Mouse (Mus musculus): Measurements from ENCODE around the gene Tmem239.
"Not testable (repeated sequence)": the region's sequence is repeated elsewhere in the genome, so short reads cannot be mapped to it uniquely, and the experiment has no call there.

Tmem239 gene

GRCm38 (mm10) chr2:130406178-130406577 is at the start of gene Tmem239:
Tmem239 (plus strand) TSS chr2:130406478.
- DNase-seq (ENCODE audit: low spot score), result no peak

DNA sequence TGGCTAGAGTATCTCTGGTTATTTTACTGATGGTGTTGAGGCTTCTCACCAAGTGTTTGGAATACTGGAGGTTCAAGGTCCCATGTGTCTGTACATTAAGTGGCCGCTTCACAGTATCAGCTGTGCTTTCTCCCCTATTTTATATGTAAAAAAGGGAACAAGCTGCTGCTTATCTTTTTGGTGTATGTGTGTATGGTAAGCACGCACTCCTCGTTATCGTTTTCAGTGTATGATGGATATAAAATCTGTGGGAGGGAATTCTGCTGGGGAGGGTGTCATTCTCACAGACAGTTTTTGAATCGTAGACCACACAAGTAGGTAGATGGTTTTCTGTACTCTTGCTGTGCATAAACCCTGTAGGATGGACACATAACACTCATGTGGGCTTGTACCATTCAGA is 48.7 kb upstream of the Tmem239 start:
- DNase-seq (ENCODE audit: low spot score), result no peak

DNA sequence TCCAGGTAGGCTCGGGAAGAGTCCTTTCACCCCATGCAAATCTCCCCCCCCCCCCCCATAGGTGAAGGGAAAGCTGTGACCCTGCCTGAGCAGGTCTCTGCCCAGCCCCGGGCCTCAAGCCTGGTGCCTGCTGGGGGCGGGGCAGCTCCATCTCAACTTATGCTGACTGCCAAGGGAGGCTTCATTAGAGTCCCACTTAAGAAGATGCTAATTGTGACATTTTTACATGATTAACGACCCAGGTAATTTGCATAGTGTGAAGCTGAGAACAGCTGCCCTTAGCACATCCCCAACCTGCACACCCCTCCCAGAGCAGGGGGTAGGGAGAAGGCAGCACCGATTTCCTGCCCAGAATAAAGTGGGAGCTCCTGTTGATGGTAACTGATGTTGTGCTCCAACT is 47.4 kb upstream of the Tmem239 start:
- DNase-seq (ENCODE audit: low spot score), result no peak

DNA sequence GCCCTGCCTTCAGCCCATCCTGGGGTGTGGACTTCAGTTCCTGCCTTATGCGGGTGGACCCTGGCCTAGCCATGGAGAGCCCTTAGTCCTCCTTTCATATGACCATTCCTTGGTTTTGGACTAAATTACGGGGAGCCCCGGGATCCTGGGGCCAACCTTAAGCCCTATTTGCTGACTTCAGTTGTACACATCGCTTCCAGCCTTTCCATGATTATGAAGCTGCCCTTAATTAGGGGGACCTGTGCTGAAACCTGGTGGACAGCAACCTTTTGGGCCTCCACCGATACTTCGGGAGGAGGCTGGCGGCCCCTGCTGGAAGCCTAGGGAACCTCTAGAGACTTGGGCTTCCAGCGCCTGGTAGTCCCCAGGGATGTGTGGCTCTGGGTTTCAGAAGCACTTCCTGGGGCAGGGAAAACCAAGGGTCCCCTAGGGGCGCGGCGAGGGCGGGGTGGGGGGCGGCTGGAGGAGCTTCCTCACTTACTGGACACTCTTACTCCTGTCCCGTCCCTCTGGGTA is 43.7 kb upstream of the Tmem239 start:
- DNase-seq (ENCODE audit: low spot score), result no peak

DNA sequence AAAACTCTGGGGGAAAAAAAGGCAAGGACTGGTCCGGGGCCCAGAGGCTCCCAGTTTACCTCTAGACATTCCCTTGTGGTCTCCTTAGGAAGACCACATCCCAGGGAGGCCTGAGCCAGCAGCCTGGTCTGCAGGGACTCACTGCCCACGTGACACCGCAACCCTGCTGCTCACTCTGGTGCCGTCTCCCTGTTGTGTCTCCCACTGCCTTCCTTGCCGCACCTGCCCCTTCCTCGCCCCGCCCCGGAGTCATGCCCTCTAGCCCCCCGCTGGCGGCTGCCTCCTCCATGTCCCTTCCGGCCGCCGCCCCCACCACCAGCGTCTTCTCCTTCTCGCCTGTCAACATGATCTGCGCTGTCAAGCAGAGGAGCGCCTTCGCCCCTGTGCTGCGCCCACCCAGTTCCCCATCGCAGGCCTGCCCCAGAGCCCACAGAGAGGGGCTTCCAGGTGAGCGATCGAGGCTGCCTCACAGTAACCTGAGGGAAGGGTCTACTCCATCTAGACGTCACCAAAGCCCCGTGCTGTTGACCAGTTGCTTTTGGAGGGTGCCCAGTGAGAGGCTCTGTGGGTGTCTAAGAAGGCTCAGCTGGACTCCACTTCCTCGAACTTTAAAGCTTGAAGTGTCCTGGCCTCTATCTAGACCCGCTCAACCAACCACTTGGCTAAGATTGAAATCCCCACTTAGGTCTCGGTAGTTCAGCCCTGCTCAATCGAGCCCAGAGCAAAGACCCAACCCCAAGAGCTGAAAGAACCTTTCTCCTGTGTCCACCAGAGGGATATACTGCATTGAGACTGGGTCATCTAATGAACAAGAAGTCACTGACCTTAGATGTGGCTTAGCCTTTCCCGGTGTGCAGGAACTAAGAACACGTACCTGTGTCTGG is 40.8 kb upstream of the Tmem239 start:
- DNase-seq (ENCODE audit: low spot score), result no peak

- no peak for DNase-seq (ENCODE audit: low spot score)
Observed at GRCm38 (mm10) chr2:130367386-130367785, 38.9 kb upstream of the Tmem239 start.

GRCm38 (mm10) chr2:130373026-130373425 is 33.3 kb upstream of the Tmem239 start:
- DNase-seq (ENCODE audit: low spot score), result not testable (repeated sequence)

- DNase-seq (ENCODE audit: low spot score), result no peak
Observed at GRCm38 (mm10) chr2:130374951-130375350, 31.3 kb upstream of the Tmem239 start.

DNA sequence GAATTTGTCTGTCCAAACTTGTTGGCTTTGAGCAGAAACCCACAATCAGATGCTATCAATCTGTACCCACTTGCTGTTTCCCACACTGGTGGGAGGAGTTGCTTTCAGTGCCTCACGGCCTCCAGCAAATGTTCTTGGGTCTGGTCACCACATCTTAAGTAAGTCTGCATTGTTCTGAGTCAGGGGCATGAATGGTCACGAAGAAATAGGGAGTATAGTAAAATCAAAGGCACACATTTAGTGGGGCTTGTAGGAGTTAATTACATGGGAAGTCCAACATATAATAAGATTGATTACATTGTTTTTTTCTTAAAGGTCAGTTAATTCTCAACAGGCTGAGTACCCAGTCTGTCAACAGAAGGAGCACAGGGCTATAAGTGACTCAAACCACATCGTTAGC is 23.1 kb upstream of the Tmem239 start:
- no peak for DNase-seq (ENCODE audit: low spot score)

DNA sequence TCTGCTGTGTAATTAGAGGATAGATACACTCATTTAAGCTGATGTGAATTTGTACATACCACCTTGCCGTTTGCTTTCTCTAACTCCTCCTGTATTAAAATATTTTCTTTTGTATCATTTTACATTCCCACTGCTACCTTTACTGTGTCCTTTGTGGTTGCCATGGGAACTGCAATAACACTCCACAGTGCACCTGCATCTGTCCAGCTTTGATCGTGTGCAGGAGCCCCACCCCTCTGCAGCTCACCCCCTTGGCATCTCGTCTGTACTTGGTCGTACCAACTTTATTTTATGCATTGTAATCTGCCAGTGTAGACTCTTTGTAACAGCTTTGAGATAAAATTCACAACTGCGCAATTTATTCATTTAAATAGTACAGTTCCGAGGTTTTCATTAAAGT is 22.4 kb upstream of the Tmem239 start:
- no peak for DNase-seq (ENCODE audit: low spot score)

GRCm38 (mm10) chr2:130386212-130386611 is 20.1 kb upstream of the Tmem239 start:
- DNase-seq (ENCODE audit: low spot score), result no peak

DNA sequence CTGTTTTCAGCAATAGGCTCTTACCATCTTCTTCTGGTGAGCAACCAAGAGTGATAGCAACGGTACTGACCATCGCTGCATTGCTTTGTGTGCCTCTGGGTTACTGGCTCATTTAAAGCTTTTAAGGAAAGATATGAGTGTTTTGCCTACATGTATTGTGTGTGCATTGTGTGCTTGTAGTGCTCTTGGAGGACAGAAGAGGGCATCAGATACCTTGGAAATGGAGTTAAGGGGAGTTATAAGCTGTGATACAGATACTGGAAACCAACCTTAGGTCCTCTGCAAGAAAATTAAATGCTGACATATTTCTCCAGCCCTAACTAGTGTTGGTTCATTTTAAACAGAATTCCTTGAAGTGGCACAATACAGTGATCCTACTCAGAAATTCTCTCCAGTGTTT is 17.5 kb upstream of the Tmem239 start:
- no peak for DNase-seq (ENCODE audit: low spot score)

- DNase-seq (ENCODE audit: low spot score), result no peak
Observed at GRCm38 (mm10) chr2:130390993-130391625, 15.2 kb upstream of the Tmem239 start.

GRCm38 (mm10) chr2:130392836-130393235 is 13.4 kb upstream of the Tmem239 start:
- DNase-seq (ENCODE audit: low spot score), result no peak

GRCm38 (mm10) chr2:130395696-130396095 is 10.6 kb upstream of the Tmem239 start:
- no peak for DNase-seq (ENCODE audit: low spot score)

DNA sequence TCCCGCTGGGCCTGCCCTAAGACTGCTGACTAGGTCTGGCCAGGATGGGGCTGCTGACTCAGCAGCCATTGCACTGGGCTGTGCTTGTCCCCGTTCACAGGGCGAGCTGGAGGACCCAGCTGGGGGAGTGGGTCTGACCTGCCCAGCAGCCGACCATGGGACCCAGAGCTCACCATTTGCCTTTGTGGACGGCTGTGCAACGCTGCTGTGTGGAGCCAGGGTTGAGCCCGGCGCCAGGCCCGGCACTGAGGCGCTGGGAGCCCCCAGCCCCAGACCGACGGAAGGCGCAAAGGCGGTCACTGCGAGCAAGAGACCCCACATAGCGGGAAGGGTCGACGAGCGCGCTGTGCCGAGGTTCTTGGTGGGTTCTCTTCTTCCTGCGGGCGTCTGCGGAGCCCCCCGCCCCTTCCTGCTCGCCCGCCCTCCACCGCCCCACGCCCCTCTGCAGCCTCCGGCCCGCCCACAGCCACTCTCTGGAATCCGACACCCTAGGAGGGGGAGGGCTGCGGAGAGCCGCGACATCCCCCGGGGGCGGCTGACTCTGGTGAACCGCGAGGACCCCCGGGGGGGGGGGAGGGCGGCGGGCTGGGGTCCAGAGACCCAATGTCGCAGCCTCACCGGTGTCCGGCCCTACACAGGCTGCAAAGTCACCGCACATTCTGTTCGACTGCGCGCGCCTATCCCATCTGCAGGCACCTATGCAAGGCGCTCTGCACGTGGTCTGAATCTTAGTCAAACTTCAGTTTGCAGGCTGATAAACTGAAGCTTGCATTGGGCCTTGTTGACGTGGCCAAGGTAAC is 8.9 kb upstream of the Tmem239 start, which contains the start of gene Cpxm1:
Cpxm1 (minus strand) TSS at position 389 of the 800 bp plus-strand sequence.
- DNase-seq (ENCODE audit: low spot score), result no peak

GRCm38 (mm10) chr2:130398091-130398490 is 8.2 kb upstream of the Tmem239 start:
- DNase-seq (ENCODE audit: low spot score), result no peak

DNA sequence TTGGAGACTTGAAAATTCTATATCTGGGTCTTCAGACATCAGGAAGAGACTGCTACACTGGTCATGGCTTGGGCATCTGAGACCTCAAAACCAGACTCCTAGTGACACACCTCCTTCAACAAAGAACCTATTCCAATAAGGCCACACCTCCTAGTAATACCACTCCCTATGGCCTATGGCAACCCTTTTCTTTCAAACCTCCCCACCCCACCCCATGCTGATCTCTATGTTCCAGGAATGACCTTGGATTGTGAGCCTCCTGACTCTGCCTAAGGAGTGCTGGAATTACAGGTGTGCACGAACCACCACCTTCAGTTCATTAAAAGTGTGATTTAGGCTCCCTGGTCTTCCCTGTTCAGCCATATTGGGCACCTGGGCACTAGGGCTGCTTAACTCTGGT is 6.2 kb upstream of the Tmem239 start:
- no peak for DNase-seq (ENCODE audit: low spot score)

- no peak for DNase-seq (ENCODE audit: low spot score)
Observed at GRCm38 (mm10) chr2:130401891-130402290, 4.4 kb upstream of the Tmem239 start.

DNA sequence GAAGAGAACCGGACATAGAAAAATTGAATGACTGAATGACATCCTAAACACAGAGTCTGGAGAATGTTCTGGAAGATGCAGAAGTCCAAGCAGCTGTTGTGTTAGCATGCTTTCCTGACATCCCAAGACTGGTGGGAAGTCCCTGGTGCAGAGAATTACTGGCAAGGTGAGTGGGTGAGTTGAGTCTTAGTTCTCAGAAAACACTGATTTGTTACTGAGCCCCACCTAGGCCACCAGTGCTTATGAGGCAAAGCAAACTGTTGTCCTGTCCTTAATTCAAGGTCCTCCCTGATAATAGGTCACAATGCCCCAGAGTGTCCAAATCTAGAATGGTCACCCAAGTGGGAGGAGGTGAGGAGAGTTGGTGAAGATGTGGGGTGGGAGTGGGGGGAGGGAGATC is 1.3 kb upstream of the Tmem239 start, which contains the start of the genes Gm28372 and 1700020A23Rik:
Gm28372 (plus strand) TSS at position 301 of the 400 bp plus-strand sequence.
1700020A23Rik (plus strand) TSS at position 321 of the 400 bp plus-strand sequence.
- no peak for DNase-seq (ENCODE audit: low spot score)

GRCm38 (mm10) chr2:130408194-130408593 is 1.9 kb downstream of the Tmem239 start:
- no peak for DNase-seq (ENCODE audit: low spot score)
